Mouse (Mus musculus): ENCODE results near the gene Slc9b2. TPM values are rescaled to one million over a fixed set of nuclear protein-coding genes. Genes with fewer than 3 reads are reported as not detected.
A peak's percentile ranks its signal among the peaks of the same experiment; 100 is the strongest.

Gene Slc9b2
- polyA plus RNA-seq, 1 experiment = 0.05 TPM

DNA sequence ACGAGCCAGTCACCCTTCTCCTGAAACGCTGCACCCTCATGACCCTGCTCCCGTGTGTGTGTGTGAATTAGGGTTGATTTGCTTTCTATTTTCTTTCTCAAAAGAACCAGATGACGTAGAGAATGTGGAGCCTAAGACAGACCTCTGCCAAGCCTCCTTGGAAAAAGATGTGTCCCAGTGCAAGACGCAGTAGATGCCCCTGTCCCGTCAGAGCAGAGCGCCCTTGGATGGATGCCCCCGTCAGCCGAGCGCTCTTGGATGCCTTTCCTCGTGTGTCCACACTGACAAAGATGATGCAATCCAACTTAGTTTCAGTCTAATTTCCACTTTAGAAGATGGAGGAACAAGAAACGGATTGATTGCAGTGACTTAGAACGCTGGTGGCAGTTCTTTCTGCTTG, 34.5 kb upstream of the Slc9b2 start:
- H3K27me3 ChIP-seq (ENCODE audit: control insufficient read depth, insufficient read depth, low read length) = no peaks in the 10 kb centered on the region
- no peaks in the 10 kb centered on the region for H3K4me1 ChIP-seq (ENCODE audit: control insufficient read depth, insufficient read depth, insufficient read length)
- TF ChIP-seq CTCF (IDR thresholded peaks at IDR 0.05; ENCODE audit: extremely low read depth, insufficient read depth, insufficient read length, insufficient replicate concordance) (no peak), POLR2A (IDR thresholded peaks at IDR 0.05; ENCODE audit: low read depth, low read length) (no peak)
- no peak overlapping the region for H3K27ac ChIP-seq (ENCODE audit: insufficient read depth, low read length)
- no peaks in the 10 kb centered on the region for H3K36me3 ChIP-seq (ENCODE audit: control insufficient read depth, insufficient read depth, low read length)
- H3K4me3 ChIP-seq (ENCODE audit: extremely low read depth, insufficient read depth, insufficient read length) = no peak overlapping the region
- WGBS = 91% methylated on average over 13 of the region's 13 CpGs
- DNase-seq (ENCODE audit: low read depth in 1 of 2, low spot score in 2 of 2) = no peak

DNA sequence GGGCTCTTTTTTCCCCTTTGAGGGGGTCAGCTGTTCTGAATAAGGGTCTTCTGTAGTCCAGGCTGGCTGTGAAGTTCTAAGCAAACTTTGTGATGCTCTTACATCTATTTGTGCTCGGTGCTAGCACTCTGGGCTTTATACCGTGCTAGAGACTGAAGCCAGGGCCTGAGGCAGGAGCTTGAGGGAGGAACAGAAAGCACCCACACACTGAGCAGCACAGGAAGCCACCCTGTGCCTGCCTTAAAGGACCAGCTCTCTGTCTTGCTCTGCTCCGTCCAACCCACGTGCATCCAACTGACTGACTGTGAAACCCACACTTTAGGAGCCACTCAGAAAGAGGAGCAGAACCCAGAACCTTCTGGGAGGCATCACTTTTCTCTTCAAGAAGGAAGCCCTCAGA, 27.3 kb upstream of the Slc9b2 start:
- DNase-seq (ENCODE audit: low read depth in 1 of 2, low spot score in 2 of 2) = no peak
- TF ChIP-seq POLR2A (IDR thresholded peaks at IDR 0.05; ENCODE audit: low read depth, low read length) (no peak), CTCF (IDR thresholded peaks at IDR 0.05; ENCODE audit: extremely low read depth, insufficient read depth, insufficient read length, insufficient replicate concordance) (no peak)
- Histone ChIP-seq H3K4me1 (ENCODE audit: control insufficient read depth, insufficient read depth, insufficient read length) (no peaks in the 10 kb centered on the region), H3K4me3 (ENCODE audit: extremely low read depth, insufficient read depth, insufficient read length) (no peak overlapping the region), H3K36me3 (ENCODE audit: control insufficient read depth, insufficient read depth, low read length) (no peaks in the 10 kb centered on the region), H3K27ac (ENCODE audit: insufficient read depth, low read length) (no peak overlapping the region), H3K27me3 (ENCODE audit: control insufficient read depth, insufficient read depth, low read length) (no peaks in the 10 kb centered on the region)
- WGBS = 33% methylated on average over 4 of the region's 4 CpGs

DNA sequence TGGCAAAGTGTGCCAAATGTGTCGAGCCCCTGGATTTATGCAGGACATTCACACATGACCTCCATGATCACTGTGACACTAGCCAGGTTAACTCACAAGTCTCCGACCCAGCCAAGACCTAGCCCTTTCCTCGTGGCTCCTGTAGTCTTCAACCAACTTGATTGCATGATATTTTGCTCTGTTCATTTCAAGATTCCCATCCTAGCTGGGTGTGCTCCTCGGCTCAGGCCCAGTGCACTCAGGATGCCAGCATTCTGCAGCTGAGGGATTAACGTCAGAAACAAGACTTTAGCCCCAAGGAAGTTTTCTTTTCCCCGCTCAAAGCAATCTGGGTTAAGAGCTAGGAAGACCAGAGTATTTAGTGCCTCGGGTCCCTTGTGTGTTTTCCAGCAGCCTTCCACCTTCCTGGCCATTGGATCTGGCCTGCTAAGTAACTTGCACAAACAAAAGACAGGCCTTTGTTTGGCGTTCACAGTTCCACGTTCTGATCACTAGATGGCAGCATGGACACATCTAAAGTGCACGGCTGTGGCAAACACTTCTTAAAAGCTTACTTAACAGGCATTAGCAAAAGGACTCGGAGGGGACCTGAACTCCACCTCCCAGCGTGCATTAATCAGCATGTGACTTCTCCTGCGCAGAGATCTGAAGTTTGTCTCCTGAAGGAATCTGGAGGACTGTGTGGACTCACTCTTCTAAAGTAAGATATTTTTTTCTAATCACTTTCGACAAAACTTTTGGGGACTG, 26.7 kb upstream of the Slc9b2 start, which contains the start of gene Bdh2:
Bdh2 (plus strand) TSS at position 553 of the 747 bp plus-strand sequence.
- WGBS = 32% methylated on average over 14 of the region's 14 CpGs
- TF ChIP-seq POLR2A (IDR thresholded peaks at IDR 0.05; ENCODE audit: low read depth, low read length) = no peak
- peak; percentile 68; the same call in 1 of the 2 replicates for TF ChIP-seq CTCF (IDR thresholded peaks at IDR 0.05; ENCODE audit: extremely low read depth, insufficient read depth, insufficient read length, insufficient replicate concordance)
- H3K4me3 ChIP-seq (ENCODE audit: extremely low read depth, insufficient read depth, insufficient read length) = no peak within 1 kb of the TSS

DNA sequence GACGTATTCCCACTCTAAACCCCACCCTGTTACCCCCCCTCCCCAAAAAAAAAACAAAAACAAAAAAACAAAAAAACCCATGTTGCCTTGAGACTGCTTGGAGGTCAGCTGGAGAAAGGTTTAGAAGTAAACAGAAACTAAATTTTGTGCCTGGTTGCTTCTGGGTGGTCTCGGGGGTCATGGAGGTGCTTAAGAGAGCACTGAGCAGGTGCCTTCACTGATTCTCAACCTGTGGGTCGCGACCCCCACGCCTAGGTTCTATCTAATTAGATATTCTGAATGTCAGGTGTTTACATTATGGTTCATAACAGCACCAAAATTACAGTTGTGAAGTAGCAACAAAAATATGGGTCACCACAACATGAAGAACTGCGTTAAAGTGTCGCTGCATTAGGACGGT, 25.8 kb upstream of the Slc9b2 start:
- Histone ChIP-seq H3K4me1 (ENCODE audit: control insufficient read depth, insufficient read depth, insufficient read length) (no peaks in the 10 kb centered on the region), H3K4me3 (ENCODE audit: extremely low read depth, insufficient read depth, insufficient read length) (no peak overlapping the region), H3K27me3 (ENCODE audit: control insufficient read depth, insufficient read depth, low read length) (no peaks in the 10 kb centered on the region), H3K27ac (ENCODE audit: insufficient read depth, low read length) (no peak overlapping the region), H3K36me3 (ENCODE audit: control insufficient read depth, insufficient read depth, low read length) (no peaks in the 10 kb centered on the region)
- no peak for TF ChIP-seq CTCF (IDR thresholded peaks at IDR 0.05; ENCODE audit: extremely low read depth, insufficient read depth, insufficient read length, insufficient replicate concordance)
- no peak for TF ChIP-seq POLR2A (IDR thresholded peaks at IDR 0.05; ENCODE audit: low read depth, low read length)
- DNase-seq (ENCODE audit: low read depth in 1 of 2, low spot score in 2 of 2) = peak in 1 of 2 experiments; percentile 3
- WGBS = 84% methylated on average over 8 of the region's 8 CpGs

More for the DNA sequence above, 26.7 kb upstream of the Slc9b2 start, which contains the start of gene Bdh2:
- DNase-seq (ENCODE audit: low read depth in 1 of 2, low spot score in 2 of 2) = peak; percentile 45 to 56
- H3K36me3 ChIP-seq (ENCODE audit: control insufficient read depth, insufficient read depth, low read length) = no peaks in the 10 kb centered on the region
- no peaks in the 10 kb centered on the region for H3K27me3 ChIP-seq (ENCODE audit: control insufficient read depth, insufficient read depth, low read length)
- H3K4me1 ChIP-seq (ENCODE audit: control insufficient read depth, insufficient read depth, insufficient read length) = no peaks in the 10 kb centered on the region
- no peak within 1 kb of the TSS for H3K27ac ChIP-seq (ENCODE audit: insufficient read depth, low read length)

DNA sequence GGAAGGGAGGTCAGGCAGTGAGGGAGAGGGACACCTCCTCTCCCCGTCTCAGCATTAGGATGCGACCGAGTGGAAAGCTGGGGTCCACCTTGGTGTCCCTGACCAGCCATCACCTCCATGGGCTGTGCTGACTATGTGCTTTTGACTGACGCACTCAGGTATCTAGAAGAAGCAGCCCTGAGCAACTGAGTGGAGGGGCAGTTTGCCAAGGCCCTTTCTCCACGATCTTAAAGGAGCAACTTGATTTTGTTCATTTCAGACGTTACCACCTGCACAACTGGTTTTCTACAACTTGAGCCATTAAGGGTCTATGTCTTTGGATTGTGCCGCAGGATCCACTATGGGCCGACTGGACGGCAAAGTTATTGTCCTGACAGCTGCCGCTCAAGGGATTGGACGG, 22.2 kb upstream of the Slc9b2 start:
- TF ChIP-seq POLR2A (IDR thresholded peaks at IDR 0.05; ENCODE audit: low read depth, low read length) (no peak), CTCF (IDR thresholded peaks at IDR 0.05; ENCODE audit: extremely low read depth, insufficient read depth, insufficient read length, insufficient replicate concordance) (no peak)
- Histone ChIP-seq H3K27me3 (ENCODE audit: control insufficient read depth, insufficient read depth, low read length) (no peaks in the 10 kb centered on the region), H3K36me3 (ENCODE audit: control insufficient read depth, insufficient read depth, low read length) (no peaks in the 10 kb centered on the region), H3K4me1 (ENCODE audit: control insufficient read depth, insufficient read depth, insufficient read length) (no peaks in the 10 kb centered on the region), H3K4me3 (ENCODE audit: extremely low read depth, insufficient read depth, insufficient read length) (no peak overlapping the region), H3K27ac (ENCODE audit: insufficient read depth, low read length) (no peak overlapping the region)
- no peak for DNase-seq (ENCODE audit: low read depth in 1 of 2, low spot score in 2 of 2)
- WGBS = 88% methylated on average over 11 of the region's 11 CpGs

DNA sequence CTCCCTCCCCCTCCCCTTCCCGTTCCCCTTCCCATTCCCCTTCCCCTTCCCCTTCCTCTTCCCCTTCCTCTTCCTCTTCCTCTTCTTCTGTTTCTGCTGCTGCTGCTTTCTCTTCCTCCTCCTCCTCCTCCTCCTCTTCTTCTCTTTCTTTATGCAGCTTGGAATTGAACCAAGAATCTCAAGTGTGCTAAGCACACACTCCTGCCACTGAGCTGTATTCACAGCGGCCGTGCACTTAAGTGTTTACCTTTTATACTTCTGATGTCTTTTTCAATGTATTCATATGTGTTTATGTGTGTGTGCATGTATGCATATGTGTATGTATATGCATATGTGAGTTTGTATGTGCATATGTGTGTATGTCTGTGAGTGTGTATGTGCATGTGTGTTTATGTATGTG, 21.7 kb upstream of the Slc9b2 start:
- TF ChIP-seq CTCF (IDR thresholded peaks at IDR 0.05; ENCODE audit: extremely low read depth, insufficient read depth, insufficient read length, insufficient replicate concordance) (no peak), POLR2A (IDR thresholded peaks at IDR 0.05; ENCODE audit: low read depth, low read length) (no peak)
- no peaks in the 10 kb centered on the region for H3K36me3 ChIP-seq (ENCODE audit: control insufficient read depth, insufficient read depth, low read length)

DNA sequence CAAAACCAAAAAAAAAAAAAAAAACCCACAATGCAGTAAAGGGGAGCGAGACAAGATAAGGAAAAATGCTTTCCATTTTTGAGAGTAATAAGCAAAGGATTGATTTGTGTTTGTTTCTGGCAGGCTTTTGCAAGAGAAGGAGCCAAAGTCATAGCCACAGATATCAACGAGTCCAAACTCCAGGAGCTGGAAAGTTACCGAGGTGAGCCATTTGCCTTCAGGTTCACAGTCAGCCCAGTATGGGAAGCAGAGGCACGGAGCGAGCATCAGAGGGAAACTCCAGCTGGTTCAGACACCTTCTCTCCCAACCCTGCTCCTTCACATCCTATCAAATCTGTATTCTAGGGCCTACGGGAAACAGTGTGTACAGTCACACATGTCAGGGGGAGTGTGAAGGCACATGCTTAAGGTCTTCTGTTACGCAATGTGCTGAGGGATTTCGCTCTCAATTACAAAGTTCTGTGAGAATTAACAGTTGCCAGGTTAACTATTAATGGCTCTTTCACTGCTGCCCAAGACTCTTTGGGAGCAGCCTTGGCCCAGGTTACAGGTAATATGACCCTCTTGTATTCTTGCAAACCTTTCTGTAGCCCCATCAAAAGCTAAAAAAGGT, 19.3 kb upstream of the Slc9b2 start:
- Histone ChIP-seq H3K36me3 (ENCODE audit: control insufficient read depth, insufficient read depth, low read length) (no peaks in the 10 kb centered on the region), H3K27ac (ENCODE audit: insufficient read depth, low read length) (no peak overlapping the region), H3K4me1 (ENCODE audit: control insufficient read depth, insufficient read depth, insufficient read length) (no peaks in the 10 kb centered on the region), H3K27me3 (ENCODE audit: control insufficient read depth, insufficient read depth, low read length) (no peaks in the 10 kb centered on the region), H3K4me3 (ENCODE audit: extremely low read depth, insufficient read depth, insufficient read length) (no peak overlapping the region)
- TF ChIP-seq CTCF (IDR thresholded peaks at IDR 0.05; ENCODE audit: extremely low read depth, insufficient read depth, insufficient read length, insufficient replicate concordance) = no peak
- TF ChIP-seq POLR2A (IDR thresholded peaks at IDR 0.05; ENCODE audit: low read depth, low read length) = no peak
- 89% methylated on average over 8 of the region's 8 CpGs for WGBS
- no peak for DNase-seq (ENCODE audit: low read depth in 1 of 2, low spot score in 2 of 2)

More for the DNA sequence above, 21.7 kb upstream of the Slc9b2 start:
- no peaks in the 10 kb centered on the region for H3K4me1 ChIP-seq (ENCODE audit: control insufficient read depth, insufficient read depth, insufficient read length)
- H3K4me3 ChIP-seq (ENCODE audit: extremely low read depth, insufficient read depth, insufficient read length) = no peak overlapping the region
- DNase-seq (ENCODE audit: low read depth in 1 of 2, low spot score in 2 of 2) = no peak
- WGBS = 75% methylated on average over 3 of the region's 3 CpGs
- H3K27ac ChIP-seq (ENCODE audit: insufficient read depth, low read length) = no peak overlapping the region
- no peaks in the 10 kb centered on the region for H3K27me3 ChIP-seq (ENCODE audit: control insufficient read depth, insufficient read depth, low read length)

Measured in spleen, adult 2 months (tissue).